Mouse (Mus musculus): ENCODE measurements around the gene Marveld3. TPM values are rescaled to one million over a fixed set of nuclear protein-coding genes. Genes with fewer than 3 reads are reported as not detected.
A peak's percentile ranks its signal among the peaks of the same experiment; 100 is the strongest.

Marveld3 gene
- 0.50 and 0.79 TPM in 2 replicates for polyA plus RNA-seq (2016; fragmentation: Nextera tagmentation; extraction: Ambion mirVana)

DNA sequence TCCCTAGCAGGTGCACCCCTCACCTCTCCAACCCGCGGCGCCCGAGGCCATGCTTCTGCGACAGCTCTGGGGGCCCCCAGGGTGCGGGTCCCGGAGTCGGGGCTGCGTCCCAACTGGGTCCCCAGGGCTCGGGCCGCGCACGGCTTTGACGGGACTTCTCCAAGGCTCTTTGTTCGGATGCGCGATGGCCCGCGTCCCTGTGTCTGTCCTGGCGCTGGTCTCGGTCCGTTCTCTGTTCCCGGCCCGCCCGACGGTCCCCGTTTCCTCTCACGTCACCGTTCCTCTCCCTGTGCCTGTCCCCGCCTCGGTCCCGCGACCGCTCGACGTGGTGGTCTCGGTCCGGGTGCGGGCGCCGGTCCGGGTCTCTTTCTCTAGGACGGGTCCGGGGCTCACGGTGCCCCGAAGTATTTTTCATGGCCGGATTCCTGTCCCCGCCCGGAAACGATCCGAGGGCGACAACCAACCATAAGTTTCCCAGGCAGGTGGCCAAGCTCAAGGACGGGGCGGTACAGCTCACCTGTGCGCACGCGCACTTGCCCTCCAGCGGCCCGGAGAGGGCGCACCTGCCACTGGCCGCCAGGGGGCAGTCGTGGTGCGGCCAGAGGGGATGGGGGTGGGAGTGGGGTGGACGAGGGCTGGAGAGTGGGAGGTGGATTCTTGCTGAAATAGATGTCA is at the start of gene Marveld3:
Marveld3 (minus strand) TSS at position 511 of the 675 bp plus-strand sequence.
- WGBS: 3% methylated on average over 64 of the region's 64 CpGs
- peak within 1 kb of the TSS; percentile 64 for H3K4me2 ChIP-seq
- peak within 1 kb of the TSS; percentile 39 for H3K4me3 ChIP-seq (replicated peaks)
- peaks cover 30% of the 10 kb centered on the region for H3K4me1 ChIP-seq (replicated peaks)
- no peak within 1 kb of the TSS for H3K27ac ChIP-seq
- ATAC-seq (ENCODE audit: insufficient number of reproducible peaks, insufficient read depth, low FRiP score, low TSS enrichment, low read depth): no peak
- peak within 1 kb of the TSS; percentile 27 for H3K9ac ChIP-seq (replicated peaks)
- no peaks in the 10 kb centered on the region for H3K9me3 ChIP-seq
- H3K36me3 ChIP-seq: no peaks in the 10 kb centered on the region
- peaks cover 69% of the 10 kb centered on the region for H3K27me3 ChIP-seq

DNA sequence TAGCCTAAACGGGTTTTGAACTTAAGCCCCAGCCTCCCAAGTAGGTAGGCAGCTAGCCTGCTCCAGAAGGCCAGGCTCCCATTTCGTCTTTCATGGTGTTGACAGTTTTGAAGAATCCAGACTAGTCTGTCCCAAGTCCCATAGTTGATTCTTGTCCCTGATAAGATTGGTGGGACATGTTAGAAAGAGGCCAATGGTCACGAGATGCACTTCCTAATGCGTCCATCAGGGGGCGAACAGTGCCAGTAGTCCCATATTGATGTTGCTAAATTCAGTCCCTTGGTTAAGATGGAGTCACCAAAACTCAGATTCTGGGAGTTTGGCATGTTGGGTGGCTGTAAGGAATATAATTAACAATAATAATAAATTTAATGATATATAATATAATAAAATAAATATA is 48.9 kb upstream of the Marveld3 start:
- H3K9me3 ChIP-seq: no peaks in the 10 kb centered on the region
- WGBS: 34% methylated on average over 5 of the region's 5 CpGs
- H3K4me3 ChIP-seq (replicated peaks): no peak overlapping the region
- ATAC-seq (ENCODE audit: insufficient number of reproducible peaks, insufficient read depth, low FRiP score, low TSS enrichment, low read depth): no peak
- no peak overlapping the region for H3K4me2 ChIP-seq
- H3K27me3 ChIP-seq: 0 out of 2 replicates have a peak, but pooled peaks cover 4% of the 10 kb centered on the region
- H3K9ac ChIP-seq (replicated peaks): no peak overlapping the region
- H3K27ac ChIP-seq: no peak overlapping the region
- peaks cover 6% of the 10 kb centered on the region; the same call in 1 of the 2 replicates for H3K4me1 ChIP-seq (replicated peaks)
- H3K36me3 ChIP-seq: no peaks in the 10 kb centered on the region

- H3K4me2 ChIP-seq: no peak overlapping the region
- H3K36me3 ChIP-seq: no peaks in the 10 kb centered on the region
- H3K9ac ChIP-seq (replicated peaks): no peak overlapping the region
- no peak overlapping the region for H3K4me3 ChIP-seq (replicated peaks)
- peaks cover 6% of the 10 kb centered on the region; the same call in 1 of the 2 replicates for H3K4me1 ChIP-seq (replicated peaks)
- no peak for ATAC-seq (ENCODE audit: insufficient number of reproducible peaks, insufficient read depth, low FRiP score, low TSS enrichment, low read depth)
- no peak overlapping the region for H3K27ac ChIP-seq
- no peaks in the 10 kb centered on the region for H3K9me3 ChIP-seq
- 73% methylated on average over 8 of the region's 8 CpGs for WGBS
- H3K27me3 ChIP-seq: 0 out of 2 replicates have a peak, but pooled peaks cover 4% of the 10 kb centered on the region
These were observed 47.0 kb upstream of the Marveld3 start for GRCm38 (mm10) chr8:110008995-110009446.

- no peak; the same call in 1 of the 2 replicates for ATAC-seq (ENCODE audit: insufficient number of reproducible peaks, insufficient read depth, low FRiP score, low TSS enrichment, low read depth)
- Histone ChIP-seq H3K4me1 (replicated peaks) (peaks cover 6% of the 10 kb centered on the region; the same call in 1 of the 2 replicates), H3K4me3 (replicated peaks) (no peak overlapping the region), H3K9ac (replicated peaks) (no peak overlapping the region), H3K27me3 (0 out of 2 replicates have a peak, but pooled peaks cover 4% of the 10 kb centered on the region), H3K4me2 (no peak overlapping the region), H3K36me3 (no peaks in the 10 kb centered on the region), H3K27ac (no peak overlapping the region), H3K9me3 (no peaks in the 10 kb centered on the region)
- 88% methylated on average over 26 of the region's 26 CpGs for WGBS
These were observed 46.4 kb upstream of the Marveld3 start for GRCm38 (mm10) chr8:110008228-110008994.

- WGBS: 61% methylated on average over 17 of the region's 17 CpGs
- Histone ChIP-seq H3K4me3 (replicated peaks) (no peak overlapping the region), H3K27ac (no peak overlapping the region), H3K36me3 (no peaks in the 10 kb centered on the region), H3K9me3 (no peaks in the 10 kb centered on the region), H3K4me1 (replicated peaks) (peaks cover 6% of the 10 kb centered on the region; the same call in 1 of the 2 replicates), H3K9ac (replicated peaks) (no peak overlapping the region), H3K27me3 (0 out of 2 replicates have a peak, but pooled peaks cover 4% of the 10 kb centered on the region), H3K4me2 (no peak overlapping the region)
- no peak for ATAC-seq (ENCODE audit: insufficient number of reproducible peaks, insufficient read depth, low FRiP score, low TSS enrichment, low read depth)
These were observed 44.5 kb upstream of the Marveld3 start for GRCm38 (mm10) chr8:110006312-110007023.

GRCm38 (mm10) chr8:110004300-110004699 is 42.3 kb upstream of the Marveld3 start:
- no peaks in the 10 kb centered on the region for H3K9me3 ChIP-seq
- 86% methylated on average over 5 of the region's 5 CpGs for WGBS
- no peak overlapping the region for H3K4me3 ChIP-seq (replicated peaks)
- H3K4me2 ChIP-seq: no peak overlapping the region
- H3K36me3 ChIP-seq: no peaks in the 10 kb centered on the region
- no peak overlapping the region for H3K9ac ChIP-seq (replicated peaks)
- 0 out of 2 replicates have a peak, but pooled peaks cover 4% of the 10 kb centered on the region for H3K27me3 ChIP-seq
- ATAC-seq (ENCODE audit: insufficient number of reproducible peaks, insufficient read depth, low FRiP score, low TSS enrichment, low read depth): no peak
- no peak overlapping the region for H3K27ac ChIP-seq
- H3K4me1 ChIP-seq (replicated peaks): peaks cover 6% of the 10 kb centered on the region; the same call in 1 of the 2 replicates

DNA sequence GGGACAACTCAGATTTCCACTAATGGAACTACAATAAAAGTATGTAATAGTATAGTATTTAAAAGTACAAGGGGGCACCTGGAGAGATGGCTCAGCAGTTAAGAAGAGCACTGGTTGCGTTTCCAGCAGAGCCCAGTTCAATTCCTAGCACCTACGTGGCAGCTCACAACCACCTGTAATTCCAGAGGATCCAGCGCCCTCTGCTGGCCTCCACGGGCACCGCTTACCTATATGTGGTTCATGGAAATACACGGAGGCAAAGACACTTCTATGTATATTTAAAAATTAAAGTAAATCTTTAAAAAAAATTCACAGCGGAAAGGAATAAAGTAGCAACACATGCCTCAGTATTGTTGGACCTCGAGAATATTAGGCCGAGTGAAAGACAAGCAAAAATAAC is 41.0 kb upstream of the Marveld3 start:
- WGBS: 37% methylated on average over 9 of the region's 9 CpGs
- no peak for ATAC-seq (ENCODE audit: insufficient number of reproducible peaks, insufficient read depth, low FRiP score, low TSS enrichment, low read depth)
- H3K4me1 ChIP-seq (replicated peaks): peaks cover 6% of the 10 kb centered on the region; the same call in 1 of the 2 replicates
- no peak overlapping the region for H3K4me3 ChIP-seq (replicated peaks)
- no peaks in the 10 kb centered on the region for H3K9me3 ChIP-seq
- H3K27me3 ChIP-seq: no peaks in the 10 kb centered on the region; the same call in 1 of the 2 replicates
- H3K4me2 ChIP-seq: no peak overlapping the region
- H3K27ac ChIP-seq: no peak overlapping the region
- H3K36me3 ChIP-seq: no peaks in the 10 kb centered on the region
- H3K9ac ChIP-seq (replicated peaks): no peak overlapping the region

- H3K27me3 ChIP-seq: no peaks in the 10 kb centered on the region; the same call in 1 of the 2 replicates
- no peak overlapping the region for H3K4me2 ChIP-seq
- no peak overlapping the region for H3K27ac ChIP-seq
- 82% methylated on average over 10 of the region's 10 CpGs for WGBS
- no peak overlapping the region for H3K4me3 ChIP-seq (replicated peaks)
- no peaks in the 10 kb centered on the region for H3K36me3 ChIP-seq
- H3K9ac ChIP-seq (replicated peaks): no peak overlapping the region
- no peaks in the 10 kb centered on the region for H3K4me1 ChIP-seq (replicated peaks)
- no peak for ATAC-seq (ENCODE audit: insufficient number of reproducible peaks, insufficient read depth, low FRiP score, low TSS enrichment, low read depth)
- no peaks in the 10 kb centered on the region for H3K9me3 ChIP-seq
These were observed 38.0 kb upstream of the Marveld3 start for GRCm38 (mm10) chr8:109999974-110000373.

DNA sequence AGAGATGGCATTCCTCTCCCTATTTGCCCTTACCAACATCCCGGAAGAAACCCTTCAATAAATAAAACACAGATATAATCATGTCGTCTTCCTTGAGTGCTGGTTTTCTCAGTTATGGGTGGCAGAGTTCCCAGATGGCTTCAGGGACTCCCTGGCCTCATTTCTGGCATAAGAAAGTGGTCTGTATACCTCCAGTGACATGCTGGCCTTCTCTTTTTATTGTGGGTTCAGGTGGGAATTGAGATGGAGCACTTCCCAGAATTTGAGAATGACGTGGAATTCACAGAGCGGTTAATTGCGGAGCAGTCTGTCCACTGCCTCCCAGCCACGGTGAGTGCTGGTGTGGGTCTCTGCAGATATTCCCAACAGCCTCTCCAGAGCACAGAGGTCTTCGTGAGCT is 36.1 kb upstream of the Marveld3 start:
- no peak for ATAC-seq (ENCODE audit: insufficient number of reproducible peaks, insufficient read depth, low FRiP score, low TSS enrichment, low read depth)
- no peak overlapping the region for H3K27ac ChIP-seq
- 78% methylated on average over 7 of the region's 7 CpGs for WGBS
- H3K27me3 ChIP-seq: no peaks in the 10 kb centered on the region; the same call in 1 of the 2 replicates
- H3K9ac ChIP-seq (replicated peaks): no peak overlapping the region
- no peak overlapping the region for H3K4me2 ChIP-seq
- H3K9me3 ChIP-seq: no peaks in the 10 kb centered on the region
- no peaks in the 10 kb centered on the region for H3K4me1 ChIP-seq (replicated peaks)
- H3K36me3 ChIP-seq: no peaks in the 10 kb centered on the region
- H3K4me3 ChIP-seq (replicated peaks): no peak overlapping the region

GRCm38 (mm10) chr8:109997381-109997780 is 35.4 kb upstream of the Marveld3 start:
- no peak overlapping the region for H3K27ac ChIP-seq
- no peaks in the 10 kb centered on the region for H3K36me3 ChIP-seq
- H3K4me1 ChIP-seq (replicated peaks): no peaks in the 10 kb centered on the region
- no peak overlapping the region for H3K4me2 ChIP-seq
- 94% methylated on average over 9 of the region's 9 CpGs for WGBS
- no peaks in the 10 kb centered on the region for H3K9me3 ChIP-seq
- no peak for ATAC-seq (ENCODE audit: insufficient number of reproducible peaks, insufficient read depth, low FRiP score, low TSS enrichment, low read depth)
- H3K27me3 ChIP-seq: no peaks in the 10 kb centered on the region; the same call in 1 of the 2 replicates
- H3K9ac ChIP-seq (replicated peaks): no peak overlapping the region
- no peak overlapping the region for H3K4me3 ChIP-seq (replicated peaks)

GRCm38 (mm10) chr8:109992951-109993350 is 30.9 kb upstream of the Marveld3 start:
- no peaks in the 10 kb centered on the region for H3K27me3 ChIP-seq
- H3K4me3 ChIP-seq (replicated peaks): no peak overlapping the region
- no peak overlapping the region for H3K27ac ChIP-seq
- no peak for ATAC-seq (ENCODE audit: insufficient number of reproducible peaks, insufficient read depth, low FRiP score, low TSS enrichment, low read depth)
- no peak overlapping the region for H3K9ac ChIP-seq (replicated peaks)
- no peaks in the 10 kb centered on the region for H3K9me3 ChIP-seq
- WGBS: 78% methylated on average over 1 of the region's 1 CpGs
- H3K4me2 ChIP-seq: no peak overlapping the region
- no peaks in the 10 kb centered on the region for H3K36me3 ChIP-seq
- H3K4me1 ChIP-seq (replicated peaks): no peaks in the 10 kb centered on the region

Measured in limb, embryonic 12.5 days (tissue).